Mouse (Mus musculus) megakaryocyte-erythroid progenitor cell, adult 5-6 weeks (primary cell): ENCODE measurements around the gene Ash1l. TPM values are rescaled to one million over a fixed set of nuclear protein-coding genes. Genes with fewer than 3 reads are reported as not detected.

Source experiments
- ATAC-seq: replicated peaks from 2 replicates; pipeline ENCODE4 v1.8.0; 2016; ENCODE audit warnings: mild to moderate bottlenecking, inconsistent platforms; ENCODE audit not compliant: severe bottlenecking, poor library complexity, low FRiP score, low TSS enrichment
- total RNA-seq, 2 experiments: library from RNA; stranded (forward) in 1 of 2; stranded (reverse) in 1 of 2; fragments of 200-1000, 215-1000 nt in 1 of 2; fragments of >200 nt in 1 of 2; fragmentation: Nextera tagmentation in 1 of 2; gene quantifications; 2 replicates each; pipeline ENCODE4 v1.2.3; 2014 to 2017

Gene Ash1l
- total RNA-seq, 2 experiments from 2014 or later = 25.0 to 49.7 TPM

DNA sequence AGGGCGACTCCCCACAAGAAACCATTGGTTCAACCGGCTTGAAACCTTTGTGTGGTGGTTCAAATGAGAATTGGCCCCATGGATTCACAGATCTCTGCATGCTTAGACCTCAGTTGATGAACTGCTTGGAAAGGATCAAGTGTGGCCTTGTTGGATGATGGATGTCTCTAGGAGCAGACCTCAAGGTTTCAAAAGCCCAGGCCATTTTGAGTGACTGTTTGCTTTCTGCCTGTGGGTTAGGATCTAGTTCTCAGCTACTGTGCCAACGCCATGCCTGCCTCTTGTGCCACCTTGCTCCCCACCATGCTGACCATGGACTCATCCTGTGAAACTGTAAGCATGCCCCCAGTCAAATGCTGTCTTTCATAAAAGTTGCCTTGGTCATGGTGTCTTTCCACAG lies 175.6 kb downstream of the Ash1l start:
- no peak for ATAC-seq

Other genes with a start within 250 kb of the Ash1l start
- gene Rit1, start 233.8 kb upstream of the Ash1l start, total RNA-seq (2014; fragmentation: Nextera tagmentation) = 16.7 and 20.0 TPM in 2 replicates
- 9.6 and 22.3 TPM in 2 replicates for gene Rit1, start 233.8 kb upstream of the Ash1l start, total RNA-seq (2017)
- 0.22 and 1.5 TPM in 2 replicates for gene Syt11, start 175.5 kb upstream of the Ash1l start, total RNA-seq (2014; fragmentation: Nextera tagmentation)
- 0.19 and 1.1 TPM in 2 replicates for gene Syt11, start 175.5 kb upstream of the Ash1l start, total RNA-seq (2017)
- 42.4 and 51.3 TPM in 2 replicates for gene Gon4l, start 115.4 kb upstream of the Ash1l start, total RNA-seq (2014; fragmentation: Nextera tagmentation)
- gene Gon4l, start 115.4 kb upstream of the Ash1l start, total RNA-seq (2017) = 29.7 and 46.9 TPM in 2 replicates
- gene Msto1, start 36.6 kb upstream of the Ash1l start, total RNA-seq (2014; fragmentation: Nextera tagmentation) = 23.7 and 36.2 TPM in 2 replicates
- gene Msto1, start 36.6 kb upstream of the Ash1l start, total RNA-seq (2017) = 30.0 and 33.5 TPM in 2 replicates
- 226 and 303 TPM in 2 replicates for gene Dap3, start 559 bp downstream of the Ash1l start, total RNA-seq (2014; fragmentation: Nextera tagmentation)
- gene Dap3, start 559 bp downstream of the Ash1l start, total RNA-seq (2017) = 98.3 and 153 TPM in 2 replicates
- gene Rusc1, start 142.7 kb downstream of the Ash1l start, total RNA-seq (2014; fragmentation: Nextera tagmentation) = 8.0 and 13.7 TPM in 2 replicates
- gene Rusc1, start 142.7 kb downstream of the Ash1l start, total RNA-seq (2017) = 5.8 and 8.9 TPM in 2 replicates
- not detected in 2 replicates for gene Gm43738, start 150.5 kb downstream of the Ash1l start, total RNA-seq (2014; fragmentation: Nextera tagmentation)
- not detected in 2 replicates for gene Gm43738, start 150.5 kb downstream of the Ash1l start, total RNA-seq (2017)
- 53.1 and 60.3 TPM in 2 replicates for gene Fdps, start 151.3 kb downstream of the Ash1l start, total RNA-seq (2014; fragmentation: Nextera tagmentation)
- 102 and 125 TPM in 2 replicates for gene Fdps, start 151.3 kb downstream of the Ash1l start, total RNA-seq (2017)
- gene Pklr, start 185.5 kb downstream of the Ash1l start, total RNA-seq (2014; fragmentation: Nextera tagmentation) = 213 and 235 TPM in 2 replicates
- gene Pklr, start 185.5 kb downstream of the Ash1l start, total RNA-seq (2017) = 157 and 170 TPM in 2 replicates
- 1.5 and 1.6 TPM in 2 replicates for gene Hcn3, start 209.6 kb downstream of the Ash1l start, total RNA-seq (2014; fragmentation: Nextera tagmentation)
- gene Hcn3, start 209.6 kb downstream of the Ash1l start, total RNA-seq (2017) = 1.4 and 2.5 TPM in 2 replicates
- gene Clk2, start 214.2 kb downstream of the Ash1l start, total RNA-seq (2014; fragmentation: Nextera tagmentation) = 72.3 and 88.0 TPM in 2 replicates
- 46.6 and 69.3 TPM in 2 replicates for gene Clk2, start 214.2 kb downstream of the Ash1l start, total RNA-seq (2017)
- gene Scamp3, start 226.9 kb downstream of the Ash1l start, total RNA-seq (2014; fragmentation: Nextera tagmentation) = 86.7 and 129 TPM in 2 replicates
- 32.8 and 34.8 TPM in 2 replicates for gene Scamp3, start 226.9 kb downstream of the Ash1l start, total RNA-seq (2017)
- 28.1 and 39.1 TPM in 2 replicates for gene Fam189b, start 232.5 kb downstream of the Ash1l start, total RNA-seq (2014; fragmentation: Nextera tagmentation)
- gene Fam189b, start 232.5 kb downstream of the Ash1l start, total RNA-seq (2017) = 6.9 and 13.7 TPM in 2 replicates